Mouse (Mus musculus) embryonic facial prominence, embryonic 14.5 days (tissue): ENCODE measurements around the gene Serpinb6b. TPM values are rescaled to one million over a fixed set of nuclear protein-coding genes. Genes with fewer than 3 reads are reported as not detected.

Experiments
- polyA plus RNA-seq: library from polyadenylated mRNA; unstranded; fragments of >200 nt; fragmentation: Nextera tagmentation; extraction: Ambion mirVana; gene quantifications from 2 replicates; pipeline ENCODE4 v1.2.1, GENCODE M21; 2014

Gene Serpinb6b
- polyA plus RNA-seq, 1 experiment from 2014 or later: 3.0 TPM

Other genes with a start within 250 kb of the Serpinb6b start
- 14.4 and 22.8 TPM in 2 replicates for gene Mylk4, start 181.3 kb upstream of the Serpinb6b start, polyA plus RNA-seq
- gene Wrnip1, start 163.2 kb upstream of the Serpinb6b start, polyA plus RNA-seq: 27.8 and 27.9 TPM in 2 replicates
- gene D930007J09Rik, start 162.4 kb upstream of the Serpinb6b start, polyA plus RNA-seq: not detected in 2 replicates
- 24.2 and 34.9 TPM in 2 replicates for gene Serpinb1a, start 114.0 kb upstream of the Serpinb6b start, polyA plus RNA-seq
- not detected in 2 replicates for gene Serpinb1c, start 67.0 kb upstream of the Serpinb6b start, polyA plus RNA-seq
- gene Serpinb9, start 38.0 kb downstream of the Serpinb6b start, polyA plus RNA-seq: 6.5 and 6.7 TPM in 2 replicates
- gene Serpinb9b, start 62.2 kb downstream of the Serpinb6b start, polyA plus RNA-seq: 0.14 and 0.17 TPM in 2 replicates
- gene Serpinb1b, start 113.4 kb downstream of the Serpinb6b start, polyA plus RNA-seq: 1.0 and 1.5 TPM in 2 replicates
- not detected in 2 replicates for gene Serpinb9c, start 194.5 kb downstream of the Serpinb6b start, polyA plus RNA-seq
- not detected in 2 replicates for gene Serpinb9d, start 227.8 kb downstream of the Serpinb6b start, polyA plus RNA-seq